Mouse (Mus musculus): Measurements from ENCODE around the gene Gsdma2. TPM values are rescaled to one million over a fixed set of nuclear protein-coding genes. Genes with fewer than 3 reads are reported as not detected.

Gsdma2 gene
- polyA plus RNA-seq, 1 experiment from 2014 or later, result not detected

GRCm38 (mm10) chr11:98694301-98694700, 47.7 kb downstream of the Gsdma2 start:
- 87% methylated on average over 9 of the region's 9 CpGs for WGBS
- no peaks in the 10 kb centered on the region for H3K27me3 ChIP-seq (ENCODE audit: insufficient read depth, poor library complexity, severe bottlenecking)
- no peak overlapping the region for H3K4me3 ChIP-seq
- H3K36me3 ChIP-seq, result peaks cover 79% of the 10 kb centered on the region
- no peak overlapping the region for H3K27ac ChIP-seq
- H3K4me1 ChIP-seq, result 0 out of 2 replicates have a peak, but pooled peaks cover 5% of the 10 kb centered on the region
- DNase-seq (ENCODE audit: low spot score), result no peak
- no peaks in the 10 kb centered on the region for H3K9me3 ChIP-seq

- H3K27ac ChIP-seq, result no peak overlapping the region
- H3K27me3 ChIP-seq (ENCODE audit: insufficient read depth, poor library complexity, severe bottlenecking), result 0 out of 2 replicates have a peak, but pooled peaks cover 3% of the 10 kb centered on the region
- WGBS, result 67% methylated on average over 14 of the region's 14 CpGs
- no peak for DNase-seq (ENCODE audit: low spot score)
- no peaks in the 10 kb centered on the region for H3K9me3 ChIP-seq
- H3K36me3 ChIP-seq, result peaks cover 68% of the 10 kb centered on the region
- H3K4me1 ChIP-seq, result peaks cover 9% of the 10 kb centered on the region; the same call in 1 of the 2 replicates
- no peak overlapping the region for H3K4me3 ChIP-seq
These were observed 48.8 kb downstream of the Gsdma2 start for GRCm38 (mm10) chr11:98695408-98695807.

- no peak overlapping the region for H3K4me3 ChIP-seq
- no peak for DNase-seq (ENCODE audit: low spot score)
- no peaks in the 10 kb centered on the region for H3K9me3 ChIP-seq
- 86% methylated on average over 14 of the region's 14 CpGs for WGBS
- H3K4me1 ChIP-seq, result peaks cover 14% of the 10 kb centered on the region; the same call in 1 of the 2 replicates
- peaks cover 56% of the 10 kb centered on the region for H3K36me3 ChIP-seq
- 0 out of 2 replicates have a peak overlapping the region, but pooled peaks have one; percentile 10 for H3K27ac ChIP-seq
- H3K27me3 ChIP-seq (ENCODE audit: insufficient read depth, poor library complexity, severe bottlenecking), result peaks cover 13% of the 10 kb centered on the region; the same call in 1 of the 2 replicates
These were observed 50.1 kb downstream of the Gsdma2 start for GRCm38 (mm10) chr11:98696454-98697216.

DNA sequence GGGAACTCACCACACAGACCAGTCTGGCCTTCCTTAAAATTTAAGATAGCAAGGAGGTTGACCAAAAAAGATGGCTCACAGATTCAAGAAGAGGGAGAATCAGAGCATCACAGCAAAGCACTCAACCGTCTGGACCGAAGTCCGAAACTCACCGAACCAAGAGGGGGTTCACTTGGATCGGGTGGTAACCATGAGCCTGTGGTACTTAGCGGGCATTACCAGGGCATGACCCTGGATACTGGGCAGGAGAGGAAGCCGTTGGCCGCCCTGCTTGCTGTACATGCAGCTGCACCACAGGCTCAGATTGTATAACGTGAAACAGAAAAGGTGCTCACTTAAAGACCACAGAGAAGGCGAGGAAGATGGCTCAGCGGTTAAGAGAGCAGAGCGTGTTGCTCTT, 50.7 kb downstream of the Gsdma2 start:
- no peaks in the 10 kb centered on the region for H3K9me3 ChIP-seq
- no peak overlapping the region for H3K27ac ChIP-seq
- H3K36me3 ChIP-seq, result peaks cover 50% of the 10 kb centered on the region
- H3K27me3 ChIP-seq (ENCODE audit: insufficient read depth, poor library complexity, severe bottlenecking), result peaks cover 19% of the 10 kb centered on the region; the same call in 1 of the 2 replicates
- H3K4me3 ChIP-seq, result no peak overlapping the region
- peaks cover 14% of the 10 kb centered on the region; the same call in 1 of the 2 replicates for H3K4me1 ChIP-seq
- WGBS, result 89% methylated on average over 12 of the region's 12 CpGs
- DNase-seq (ENCODE audit: low spot score), result no peak

GRCm38 (mm10) chr11:98698849-98699640, 52.5 kb downstream of the Gsdma2 start:
- DNase-seq (ENCODE audit: low spot score), result no peak
- Histone ChIP-seq H3K36me3 (peaks cover 34% of the 10 kb centered on the region), H3K9me3 (no peaks in the 10 kb centered on the region), H3K4me3 (no peak overlapping the region), H3K4me1 (peaks cover 14% of the 10 kb centered on the region; the same call in 1 of the 2 replicates), H3K27me3 (ENCODE audit: insufficient read depth, poor library complexity, severe bottlenecking) (peaks cover 19% of the 10 kb centered on the region; the same call in 1 of the 2 replicates), H3K27ac (no peak overlapping the region)
- 82% methylated on average over 16 of the region's 16 CpGs for WGBS

DNA sequence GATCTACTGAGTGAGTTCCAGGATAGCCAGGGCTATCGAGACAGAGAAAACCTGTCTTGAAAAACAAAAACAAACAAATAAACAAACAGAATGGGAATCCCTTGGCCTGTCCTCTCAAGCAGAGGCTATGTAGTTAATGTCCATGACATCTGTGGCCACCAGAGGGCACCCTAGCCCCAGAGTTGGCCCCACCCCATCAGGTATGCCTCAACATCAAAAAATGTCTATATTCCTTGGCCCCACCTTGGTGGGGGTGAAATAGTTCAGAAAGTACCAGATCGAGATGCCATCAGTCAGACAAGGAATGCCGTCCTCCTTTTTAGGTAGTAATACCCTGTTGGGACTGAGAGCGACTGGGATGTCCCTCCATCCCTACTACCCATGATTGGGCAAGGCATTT, 53.4 kb downstream of the Gsdma2 start:
- WGBS, result 30% methylated on average over 4 of the region's 4 CpGs

DNA sequence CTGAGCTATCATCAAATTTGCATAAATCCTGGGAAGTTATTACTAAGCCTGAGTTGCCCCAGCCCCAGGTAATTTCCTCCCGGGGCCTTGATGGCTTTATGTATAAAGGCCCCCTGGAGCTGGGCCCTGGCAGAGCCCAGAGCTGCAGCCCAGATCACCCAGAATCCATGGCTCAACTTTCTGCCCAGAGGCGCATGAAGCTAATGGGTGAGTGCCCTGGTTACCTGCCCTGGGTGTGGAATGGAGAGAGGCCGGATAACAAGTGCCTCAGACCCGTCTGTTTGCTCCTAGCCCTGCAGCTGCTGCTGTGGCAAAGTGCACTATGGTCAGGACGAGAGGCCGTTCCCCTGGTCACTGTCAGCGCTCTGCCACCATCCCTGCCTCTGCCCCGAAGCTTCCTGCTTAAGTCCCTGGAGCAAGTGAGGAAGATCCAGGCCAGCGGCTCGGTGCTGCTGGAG, 54.7 kb downstream of the Gsdma2 start, which contains the start of gene Csf3:
Csf3 (plus strand) TSS at position 51 of the 458 bp plus-strand sequence.
- Histone ChIP-seq H3K4me1 (peaks cover 9% of the 10 kb centered on the region; the same call in 1 of the 2 replicates), H3K36me3 (peaks cover 34% of the 10 kb centered on the region), H3K9me3 (no peaks in the 10 kb centered on the region), H3K27ac (peak within 1 kb of the TSS; percentile 2; the same call in 1 of the 2 replicates), H3K4me3 (no peak within 1 kb of the TSS), H3K27me3 (ENCODE audit: insufficient read depth, poor library complexity, severe bottlenecking) (peaks cover 19% of the 10 kb centered on the region; the same call in 1 of the 2 replicates)
- DNase-seq (ENCODE audit: low spot score), result no peak
- WGBS, result 38% methylated on average over 10 of the region's 10 CpGs

More for the DNA sequence above, 53.4 kb downstream of the Gsdma2 start:
- DNase-seq (ENCODE audit: low spot score), result no peak
- H3K36me3 ChIP-seq, result peaks cover 34% of the 10 kb centered on the region
- peaks cover 14% of the 10 kb centered on the region; the same call in 1 of the 2 replicates for H3K4me1 ChIP-seq
- no peak overlapping the region for H3K4me3 ChIP-seq
- H3K27ac ChIP-seq, result no peak overlapping the region
- peaks cover 19% of the 10 kb centered on the region; the same call in 1 of the 2 replicates for H3K27me3 ChIP-seq (ENCODE audit: insufficient read depth, poor library complexity, severe bottlenecking)
- H3K9me3 ChIP-seq, result no peaks in the 10 kb centered on the region

GRCm38 (mm10) chr11:98702323-98702722, 55.8 kb downstream of the Gsdma2 start:
- H3K27me3 ChIP-seq (ENCODE audit: insufficient read depth, poor library complexity, severe bottlenecking), result peaks cover 19% of the 10 kb centered on the region; the same call in 1 of the 2 replicates
- WGBS, result 69% methylated on average over 5 of the region's 5 CpGs
- peaks cover 9% of the 10 kb centered on the region; the same call in 1 of the 2 replicates for H3K4me1 ChIP-seq
- H3K9me3 ChIP-seq, result no peaks in the 10 kb centered on the region
- DNase-seq (ENCODE audit: low spot score), result no peak
- peaks cover 37% of the 10 kb centered on the region for H3K36me3 ChIP-seq
- no peak overlapping the region for H3K27ac ChIP-seq
- no peak overlapping the region for H3K4me3 ChIP-seq

DNA sequence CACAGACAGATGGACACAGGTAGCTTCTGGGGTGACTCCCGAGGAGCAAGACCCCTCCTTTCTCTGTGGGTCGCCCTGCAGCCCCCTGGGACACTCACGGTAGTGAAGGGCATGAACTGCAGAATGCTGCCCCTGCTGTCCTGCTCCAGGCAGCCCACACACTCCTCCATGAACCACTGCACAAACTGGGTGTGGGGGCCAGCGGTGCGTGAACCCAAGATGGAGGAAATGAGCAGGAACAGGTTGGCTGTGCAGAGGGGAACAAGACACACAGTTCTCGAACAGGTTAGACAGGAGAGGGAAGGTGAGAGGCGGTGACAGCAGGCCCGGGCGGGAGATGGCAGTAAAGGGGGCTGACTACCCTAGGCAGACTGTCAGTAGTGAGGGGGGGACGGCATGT, 58.5 kb downstream of the Gsdma2 start:
- Histone ChIP-seq H3K4me1 (peaks cover 23% of the 10 kb centered on the region), H3K27me3 (ENCODE audit: insufficient read depth, poor library complexity, severe bottlenecking) (peaks cover 19% of the 10 kb centered on the region; the same call in 1 of the 2 replicates), H3K27ac (no peak overlapping the region), H3K9me3 (no peaks in the 10 kb centered on the region), H3K4me3 (no peak overlapping the region), H3K36me3 (peaks cover 62% of the 10 kb centered on the region)
- DNase-seq (ENCODE audit: low spot score), result no peak
- WGBS, result 87% methylated on average over 10 of the region's 10 CpGs

Other genes starting within 250 kb of the Gsdma2 start
- 15.3 and 21.3 TPM in 2 replicates for gene Pgap3, start 246.3 kb upstream of the Gsdma2 start, polyA plus RNA-seq (2016; fragmentation: Nextera tagmentation; extraction: Ambion mirVana)
- gene Erbb2, start 234.3 kb upstream of the Gsdma2 start, polyA plus RNA-seq (2016; fragmentation: Nextera tagmentation; extraction: Ambion mirVana), result 47.4 and 70.6 TPM in 2 replicates
- 98.9 and 103 TPM in 2 replicates for gene Mien1, start 207.8 kb upstream of the Gsdma2 start, polyA plus RNA-seq (2016; fragmentation: Nextera tagmentation; extraction: Ambion mirVana)
- 2.5 and 15.3 TPM in 2 replicates for gene Grb7, start 200.4 kb upstream of the Gsdma2 start, polyA plus RNA-seq (2016; fragmentation: Nextera tagmentation; extraction: Ambion mirVana)
- gene Ikzf3, start 100.7 kb upstream of the Gsdma2 start, polyA plus RNA-seq (2016; fragmentation: Nextera tagmentation; extraction: Ambion mirVana), result 0.04 and 0.22 TPM in 2 replicates
- gene Zpbp2, start 95.7 kb upstream of the Gsdma2 start, polyA plus RNA-seq (2016; fragmentation: Nextera tagmentation; extraction: Ambion mirVana), result 0.21 and 0.65 TPM in 2 replicates
- gene Ormdl3, start 59.4 kb upstream of the Gsdma2 start, polyA plus RNA-seq (2016; fragmentation: Nextera tagmentation; extraction: Ambion mirVana), result 56.1 and 61.0 TPM in 2 replicates
- gene Lrrc3c, start 48.5 kb upstream of the Gsdma2 start, polyA plus RNA-seq (2016; fragmentation: Nextera tagmentation; extraction: Ambion mirVana), result not detected in 2 replicates
- gene Gm12355, start 21.1 kb upstream of the Gsdma2 start, polyA plus RNA-seq (2016; fragmentation: Nextera tagmentation; extraction: Ambion mirVana), result 0.71 and 1.0 TPM in 2 replicates
- gene Gsdma3, start 20.4 kb upstream of the Gsdma2 start, polyA plus RNA-seq (2016; fragmentation: Nextera tagmentation; extraction: Ambion mirVana), result not detected in 2 replicates
- not detected in 2 replicates for gene Gsdma, start 17.6 kb downstream of the Gsdma2 start, polyA plus RNA-seq (2016; fragmentation: Nextera tagmentation; extraction: Ambion mirVana)
- 232 and 255 TPM in 2 replicates for gene Psmd3, start 35.8 kb downstream of the Gsdma2 start, polyA plus RNA-seq (2016; fragmentation: Nextera tagmentation; extraction: Ambion mirVana)
- not detected in 2 replicates for gene Csf3, start 54.5 kb downstream of the Gsdma2 start, polyA plus RNA-seq (2016; fragmentation: Nextera tagmentation; extraction: Ambion mirVana)
- 54.6 and 56.5 TPM in 2 replicates for gene Med24, start 82.7 kb downstream of the Gsdma2 start, polyA plus RNA-seq (2016; fragmentation: Nextera tagmentation; extraction: Ambion mirVana)
- 19.2 and 23.2 TPM in 2 replicates for gene Thra, start 93.9 kb downstream of the Gsdma2 start, polyA plus RNA-seq (2016; fragmentation: Nextera tagmentation; extraction: Ambion mirVana)
- 3.6 and 5.9 TPM in 2 replicates for gene Nr1d1, start 128.6 kb downstream of the Gsdma2 start, polyA plus RNA-seq (2016; fragmentation: Nextera tagmentation; extraction: Ambion mirVana)
- 14.0 and 21.6 TPM in 2 replicates for gene Msl1, start 148.8 kb downstream of the Gsdma2 start, polyA plus RNA-seq (2016; fragmentation: Nextera tagmentation; extraction: Ambion mirVana)
- gene Casc3, start 158.1 kb downstream of the Gsdma2 start, polyA plus RNA-seq (2016; fragmentation: Nextera tagmentation; extraction: Ambion mirVana), result 29.5 and 37.2 TPM in 2 replicates
- 0.78 and 0.87 TPM in 2 replicates for gene Rapgefl1, start 190.0 kb downstream of the Gsdma2 start, polyA plus RNA-seq (2016; fragmentation: Nextera tagmentation; extraction: Ambion mirVana)
- 2.8 and 4.1 TPM in 2 replicates for gene Wipf2, start 216.9 kb downstream of the Gsdma2 start, polyA plus RNA-seq (2016; fragmentation: Nextera tagmentation; extraction: Ambion mirVana)